Mouse (Mus musculus): ENCODE measurements around the gene Adamts4. TPM values are rescaled to one million over a fixed set of nuclear protein-coding genes. Genes with fewer than 3 reads are reported as not detected.

Adamts4 gene
- polyA plus RNA-seq, 1 experiment, result 6.7 TPM

DNA sequence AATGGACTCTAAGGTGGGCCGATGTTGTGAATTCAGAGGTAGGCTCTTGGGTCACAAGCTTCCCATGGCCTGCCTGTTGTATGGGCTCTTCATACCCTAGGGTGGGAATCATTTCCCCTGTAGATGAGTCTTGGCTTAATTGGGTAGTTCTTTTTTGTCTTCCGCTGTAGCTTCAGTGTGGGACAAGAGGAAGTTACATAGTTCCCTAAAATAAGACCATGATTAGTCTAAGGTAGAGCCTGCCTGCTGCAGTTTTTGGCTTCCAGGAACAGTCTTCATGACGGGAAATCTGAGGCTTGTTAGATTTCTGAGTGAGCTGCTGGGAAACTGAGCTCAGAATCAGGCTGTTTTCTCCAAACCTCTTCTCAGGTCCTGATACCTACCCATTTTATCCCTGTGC is 21.9 kb downstream of the Adamts4 start:
- peaks cover 27% of the 10 kb centered on the region for H3K36me3 ChIP-seq (ENCODE audit: control insufficient read depth, insufficient read depth)
- no peaks in the 10 kb centered on the region for H3K79me3 ChIP-seq (ENCODE audit: low read depth)

DNA sequence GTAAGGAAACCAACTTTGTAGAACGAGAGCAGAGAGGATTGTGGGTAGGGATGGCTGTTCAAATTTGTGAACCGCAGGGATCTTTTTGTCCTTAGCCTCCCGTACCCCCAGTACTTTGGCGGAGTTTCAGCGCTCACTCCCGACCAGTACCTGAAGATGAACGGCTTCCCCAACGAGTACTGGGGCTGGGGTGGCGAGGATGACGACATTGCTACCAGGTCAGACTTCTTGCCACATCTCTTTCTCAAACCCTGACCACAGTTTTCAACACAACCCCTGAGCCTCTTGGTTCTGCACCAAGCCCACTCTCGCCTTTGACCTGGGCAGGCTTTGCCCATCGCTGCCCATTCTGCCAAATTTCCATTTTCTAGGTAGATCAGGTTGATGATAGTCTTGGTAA is 23.9 kb downstream of the Adamts4 start:
- Histone ChIP-seq H3K79me3 (ENCODE audit: low read depth) (no peaks in the 10 kb centered on the region), H3K36me3 (ENCODE audit: control insufficient read depth, insufficient read depth) (peaks cover 33% of the 10 kb centered on the region), H3K27me3 (ENCODE audit: control insufficient read depth, insufficient read depth, insufficient read length) (no peaks in the 10 kb centered on the region), H3K4me3 (ENCODE audit: insufficient read depth, poor library complexity, severe bottlenecking) (no peak overlapping the region), H3ac (ENCODE audit: control insufficient read depth, insufficient read length, low read depth) (no peak overlapping the region), H3K79me2 (ENCODE audit: control insufficient read depth, insufficient read depth) (peaks cover 14% of the 10 kb centered on the region)
- TF ChIP-seq MYOG (IDR thresholded peaks at IDR 0.05; ENCODE audit: control insufficient read depth, extremely low read depth, insufficient read length) (no peak), CEBPB (IDR thresholded peaks at IDR 0.05; ENCODE audit: low read depth) (no peak), USF1 (IDR thresholded peaks at IDR 0.05; ENCODE audit: low read depth) (no peak), MAX (IDR thresholded peaks at IDR 0.05) (no peak)

More for the DNA sequence above, 21.9 kb downstream of the Adamts4 start:
- TF ChIP-seq CTCF (IDR thresholded peaks at IDR 0.05; ENCODE audit: control insufficient read depth, insufficient read depth, insufficient read length), result no peak
- TF ChIP-seq MAX (IDR thresholded peaks at IDR 0.05), result no peak
- no peak for TF ChIP-seq MYOG (IDR thresholded peaks at IDR 0.05; ENCODE audit: control insufficient read depth, extremely low read depth, insufficient read length)
- TF ChIP-seq MYOD1 (IDR thresholded peaks at IDR 0.05; ENCODE audit: control insufficient read depth, insufficient read length, low read depth), result no peak
- no peak for TF ChIP-seq FOSL1 (IDR thresholded peaks at IDR 0.05; ENCODE audit: insufficient read depth, low read length, poor library complexity, severe bottlenecking)
- TF ChIP-seq USF1 (IDR thresholded peaks at IDR 0.05; ENCODE audit: low read depth), result no peak
- no peak for TF ChIP-seq CEBPB (IDR thresholded peaks at IDR 0.05; ENCODE audit: low read depth)
- Histone ChIP-seq H3K79me2 (ENCODE audit: control insufficient read depth, insufficient read depth) (peaks cover 14% of the 10 kb centered on the region), H3K27me3 (ENCODE audit: control insufficient read depth, insufficient read depth, insufficient read length) (no peaks in the 10 kb centered on the region), H3ac (ENCODE audit: control insufficient read depth, insufficient read length, low read depth) (no peak overlapping the region), H3K4me3 (ENCODE audit: insufficient read depth, poor library complexity, severe bottlenecking) (no peak overlapping the region)

DNA sequence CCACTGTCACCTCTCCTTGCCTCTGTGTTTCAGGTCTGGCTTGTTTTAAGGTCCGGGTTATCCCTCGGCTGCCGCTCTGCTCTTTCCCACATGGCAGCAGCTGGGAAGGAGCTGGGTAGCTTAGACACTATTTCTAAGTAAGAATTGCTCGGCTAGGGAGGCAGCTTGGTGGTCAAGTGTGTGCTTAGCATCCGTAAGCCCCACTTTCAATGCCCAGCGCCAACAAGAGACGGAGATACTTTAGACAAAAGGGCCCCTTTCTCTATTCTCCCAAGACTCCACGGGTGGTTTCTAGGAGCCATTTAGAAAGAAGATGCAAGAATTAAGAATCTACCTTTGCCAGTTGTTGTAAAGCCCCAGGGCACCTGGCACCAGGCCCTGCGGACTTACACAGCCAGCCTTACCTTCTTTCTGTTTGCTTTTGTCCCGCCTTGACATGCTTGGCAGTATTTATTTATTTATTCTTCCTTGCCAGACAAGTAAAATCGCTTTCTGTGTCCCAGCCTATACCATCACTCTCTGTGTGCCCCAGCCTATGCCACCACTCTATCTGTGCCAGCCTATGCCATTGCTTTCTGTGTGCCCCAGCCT is 25.0 kb downstream of the Adamts4 start:
- peaks cover 33% of the 10 kb centered on the region for H3K36me3 ChIP-seq (ENCODE audit: control insufficient read depth, insufficient read depth)
- no peak for TF ChIP-seq MAX (IDR thresholded peaks at IDR 0.05)

GRCm38 (mm10) chr1:171276110-171276748 is 26.0 kb downstream of the Adamts4 start:
- peaks cover 33% of the 10 kb centered on the region for H3K36me3 ChIP-seq (ENCODE audit: control insufficient read depth, insufficient read depth)
- no peaks in the 10 kb centered on the region for H3K79me3 ChIP-seq (ENCODE audit: low read depth)
- no peak for TF ChIP-seq CTCF (IDR thresholded peaks at IDR 0.05; ENCODE audit: control insufficient read depth, insufficient read depth, insufficient read length)
- no peak for TF ChIP-seq MYOG (IDR thresholded peaks at IDR 0.05; ENCODE audit: control insufficient read depth, extremely low read depth, insufficient read length)
- TF ChIP-seq MYOD1 (IDR thresholded peaks at IDR 0.05; ENCODE audit: control insufficient read depth, insufficient read length, low read depth), result no peak
- no peak for TF ChIP-seq MAX (IDR thresholded peaks at IDR 0.05)
- no peak for TF ChIP-seq CEBPB (IDR thresholded peaks at IDR 0.05; ENCODE audit: low read depth)
- TF ChIP-seq USF1 (IDR thresholded peaks at IDR 0.05; ENCODE audit: low read depth), result no peak
- TF ChIP-seq FOSL1 (IDR thresholded peaks at IDR 0.05; ENCODE audit: insufficient read depth, low read length, poor library complexity, severe bottlenecking), result no peak
- H3K4me3 ChIP-seq (ENCODE audit: insufficient read depth, poor library complexity, severe bottlenecking), result no peak overlapping the region
- peaks cover 3% of the 10 kb centered on the region for H3K79me2 ChIP-seq (ENCODE audit: control insufficient read depth, insufficient read depth)
- no peaks in the 10 kb centered on the region for H3K27me3 ChIP-seq (ENCODE audit: control insufficient read depth, insufficient read depth, insufficient read length)
- H3ac ChIP-seq (ENCODE audit: control insufficient read depth, insufficient read length, low read depth), result no peak overlapping the region

More for the DNA sequence above, 25.0 kb downstream of the Adamts4 start:
- Histone ChIP-seq H3K79me3 (ENCODE audit: low read depth) (no peaks in the 10 kb centered on the region), H3K4me3 (ENCODE audit: insufficient read depth, poor library complexity, severe bottlenecking) (no peak overlapping the region), H3K79me2 (ENCODE audit: control insufficient read depth, insufficient read depth) (peaks cover 13% of the 10 kb centered on the region), H3K27me3 (ENCODE audit: control insufficient read depth, insufficient read depth, insufficient read length) (no peaks in the 10 kb centered on the region), H3ac (ENCODE audit: control insufficient read depth, insufficient read length, low read depth) (no peak overlapping the region)

DNA sequence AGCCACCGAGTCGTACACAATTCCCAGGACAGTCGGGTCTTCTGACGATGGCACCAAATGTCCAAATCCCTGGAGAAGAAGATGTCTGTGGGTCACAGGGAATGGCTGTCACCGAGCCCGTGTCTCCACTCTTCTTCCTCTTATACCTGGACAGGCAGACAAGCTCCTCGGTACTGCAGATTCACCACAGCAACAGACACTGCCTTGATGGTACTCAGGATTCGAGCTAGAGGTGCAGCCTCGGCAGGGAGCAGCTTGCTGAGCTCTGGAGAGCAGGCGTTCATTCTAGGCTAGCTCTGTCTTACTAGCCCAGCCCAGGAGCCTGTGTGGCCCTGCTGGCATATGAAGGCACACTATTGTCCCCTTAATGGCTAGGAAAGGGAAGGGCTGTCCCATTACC is 27.5 kb downstream of the Adamts4 start:
- no peak overlapping the region for H3ac ChIP-seq (ENCODE audit: control insufficient read depth, insufficient read length, low read depth)
- peaks cover 34% of the 10 kb centered on the region for H3K36me3 ChIP-seq (ENCODE audit: control insufficient read depth, insufficient read depth)
- no peak overlapping the region for H3K4me3 ChIP-seq (ENCODE audit: insufficient read depth, poor library complexity, severe bottlenecking)
- H3K27me3 ChIP-seq (ENCODE audit: control insufficient read depth, insufficient read depth, insufficient read length), result no peaks in the 10 kb centered on the region
- TF ChIP-seq MYOG (IDR thresholded peaks at IDR 0.05; ENCODE audit: control insufficient read depth, extremely low read depth, insufficient read length) (no peak), FOSL1 (IDR thresholded peaks at IDR 0.05; ENCODE audit: insufficient read depth, low read length, poor library complexity, severe bottlenecking) (no peak), MAX (IDR thresholded peaks at IDR 0.05) (no peak), MYOD1 (IDR thresholded peaks at IDR 0.05; ENCODE audit: control insufficient read depth, insufficient read length, low read depth) (no peak), CEBPB (IDR thresholded peaks at IDR 0.05; ENCODE audit: low read depth) (no peak), CTCF (IDR thresholded peaks at IDR 0.05; ENCODE audit: control insufficient read depth, insufficient read depth, insufficient read length) (no peak), USF1 (IDR thresholded peaks at IDR 0.05; ENCODE audit: low read depth) (no peak)
- no peaks in the 10 kb centered on the region for H3K79me3 ChIP-seq (ENCODE audit: low read depth)
- no peaks in the 10 kb centered on the region for H3K79me2 ChIP-seq (ENCODE audit: control insufficient read depth, insufficient read depth)

- no peak for TF ChIP-seq CTCF (IDR thresholded peaks at IDR 0.05; ENCODE audit: control insufficient read depth, insufficient read depth, insufficient read length)
- no peak for TF ChIP-seq USF1 (IDR thresholded peaks at IDR 0.05; ENCODE audit: low read depth)
- no peak for TF ChIP-seq MYOD1 (IDR thresholded peaks at IDR 0.05; ENCODE audit: control insufficient read depth, insufficient read length, low read depth)
- TF ChIP-seq CEBPB (IDR thresholded peaks at IDR 0.05; ENCODE audit: low read depth), result no peak
- no peak for TF ChIP-seq MAX (IDR thresholded peaks at IDR 0.05)
- TF ChIP-seq MYOG (IDR thresholded peaks at IDR 0.05; ENCODE audit: control insufficient read depth, extremely low read depth, insufficient read length), result no peak
- TF ChIP-seq FOSL1 (IDR thresholded peaks at IDR 0.05; ENCODE audit: insufficient read depth, low read length, poor library complexity, severe bottlenecking), result no peak
- H3K79me2 ChIP-seq (ENCODE audit: control insufficient read depth, insufficient read depth), result no peaks in the 10 kb centered on the region
- H3K27me3 ChIP-seq (ENCODE audit: control insufficient read depth, insufficient read depth, insufficient read length), result no peaks in the 10 kb centered on the region
- peaks cover 41% of the 10 kb centered on the region for H3K36me3 ChIP-seq (ENCODE audit: control insufficient read depth, insufficient read depth)
- no peaks in the 10 kb centered on the region for H3K79me3 ChIP-seq (ENCODE audit: low read depth)
- no peak overlapping the region for H3ac ChIP-seq (ENCODE audit: control insufficient read depth, insufficient read length, low read depth)
- no peak overlapping the region for H3K4me3 ChIP-seq (ENCODE audit: insufficient read depth, poor library complexity, severe bottlenecking)
Measured at GRCm38 (mm10) chr1:171278436-171278835, 28.2 kb downstream of the Adamts4 start.

Data from C2C12 (cell line).